Mouse (Mus musculus) midbrain, postnatal 0 days (tissue): ENCODE results near the gene Ddx46. TPM values are rescaled to one million over a fixed set of nuclear protein-coding genes. Genes with fewer than 3 reads are reported as not detected.
A peak's percentile ranks its signal among the peaks of the same experiment; 100 is the strongest.

Experiments
- ATAC-seq: fragments of 200-750 bp; cut with Nextera tagmentation; 2 replicates; pipeline ENCODE4 v1.8.0; 2017; ENCODE audit warnings: moderate number of reproducible peaks, mild to moderate bottlenecking, moderate TSS enrichment, moderate library complexity; ENCODE audit not compliant: low FRiP score
- DNase-seq: peaks from one replicate; pipeline ENCODE4 v3.0.0-alpha.2; 2015; ENCODE audit warnings: low spot score
- H3K27ac ChIP-seq: fragments of 300-500 bp; sonication (generic); 2 replicates; pipeline ENCODE4 v1.5.1; 2014; ENCODE audit warnings: low read depth, mild to moderate bottlenecking, low read length, mixed read lengths
- H3K27me3 ChIP-seq: fragments of 300-500 bp; sonication (generic); 2 replicates; pipeline ENCODE4 v1.6.1; 2014; ENCODE audit warnings: low read length, control low read depth, mixed read lengths; ENCODE audit not compliant: insufficient read depth
- H3K36me3 ChIP-seq: fragments of 300-500 bp; sonication (generic); 2 replicates; pipeline ENCODE4 v1.6.1; 2014; ENCODE audit warnings: low read length, control low read depth, mixed read lengths; ENCODE audit not compliant: insufficient read depth
- H3K4me1 ChIP-seq: fragments of 300-500 bp; sonication (generic); 2 replicates; pipeline ENCODE4 v1.6.1; 2014; ENCODE audit warnings: mild to moderate bottlenecking, control low read depth, antibody characterized with exemption, low read length, mixed read lengths; ENCODE audit not compliant: insufficient read depth
- H3K4me2 ChIP-seq: fragments of 300-500 bp; sonication (generic); 2 replicates; pipeline ENCODE4 v1.6.1; 2014; ENCODE audit warnings: low read depth, mild to moderate bottlenecking, low read length, mixed read lengths; ENCODE audit not compliant: poor library complexity, severe bottlenecking
- H3K4me3 ChIP-seq: fragments of 300-500 bp; sonication (generic); 2 replicates; pipeline ENCODE4 v1.5.1; 2014; ENCODE audit warnings: low read depth, mild to moderate bottlenecking, low read length, moderate library complexity
- H3K9ac ChIP-seq: fragments of 300-500 bp; sonication (generic); replicated peaks from 2 replicates; pipeline ENCODE4 v1.6.1; 2014; ENCODE audit warnings: mild to moderate bottlenecking, low read length, moderate library complexity, mixed read lengths; ENCODE audit not compliant: poor library complexity, severe bottlenecking
- H3K9me3 ChIP-seq: fragments of 300-500 bp; sonication (generic); 2 replicates; pipeline ENCODE4 v1.6.1; 2016; ENCODE audit warnings: low read length, control low read depth
- CTCF ChIP-seq: IDR thresholded peaks from 2 replicates; pipeline ENCODE4 v1.5.1; 2016; ENCODE audit warnings: antibody characterized with exemption, mild to moderate bottlenecking
- WGBS: fragments of 180-500 bp; shearing (Covaris S2); extraction: QIAGEN DNeasy Blood & Tissue Kit; methylation state at CpG from one replicate; pipeline ENCODE4 v1.1.7; 2014; 5-methylcytosine and 5-hydroxymethylcytosine counted together
- polyA plus RNA-seq: library from polyadenylated mRNA; unstranded; fragments of >200 nt; fragmentation: Nextera tagmentation; extraction: Ambion mirVana; gene quantifications from 2 replicates; pipeline ENCODE4 v1.2.1, GENCODE M21; 2015
- total RNA-seq: library from RNA; depleted of rRNA; stranded (reverse); fragments of >200 nt; gene quantifications from 2 replicates; pipeline ENCODE4 v1.2.3, GENCODE M21; 2014; rRNA removed

The Ddx46 gene
- total RNA-seq = 22.3 and 29.8 TPM in 2 replicates
- polyA plus RNA-seq = 20.4 and 21.9 TPM in 2 replicates

GRCm38 (mm10) chr13:55634639-55635127, at the start of gene Ddx46:
TSS of gene Ddx46 (plus strand) at chr13:55635027.
- no peaks in the 10 kb centered on the region for H3K9me3 ChIP-seq
- peak within 1 kb of the TSS; percentile 93 for H3K9ac ChIP-seq
- peaks cover 21% of the 10 kb centered on the region for H3K36me3 ChIP-seq
- peak; percentile 89 for TF ChIP-seq CTCF
- H3K4me2 ChIP-seq = peak within 1 kb of the TSS; percentile 74
- H3K4me3 ChIP-seq = peak within 1 kb of the TSS; percentile 98
- H3K27me3 ChIP-seq = no peaks in the 10 kb centered on the region
- 5% methylated on average over 30 of the region's 30 CpGs for WGBS
- ATAC-seq = peak; percentile 90
- H3K4me1 ChIP-seq = peaks cover 6% of the 10 kb centered on the region; the same call in 1 of the 2 replicates
- peak within 1 kb of the TSS; percentile 78 for H3K27ac ChIP-seq
- DNase-seq = peak; percentile 93

- Histone ChIP-seq H3K27me3 (no peaks in the 10 kb centered on the region), H3K9me3 (no peaks in the 10 kb centered on the region), H3K27ac (peak overlapping the region; percentile 82), H3K9ac (no peak overlapping the region), H3K4me1 (no peaks in the 10 kb centered on the region; the same call in 1 of the 2 replicates), H3K4me2 (no peak overlapping the region), H3K36me3 (peaks cover 21% of the 10 kb centered on the region), H3K4me3 (no peak overlapping the region)
- WGBS = 65% methylated on average over 4 of the region's 4 CpGs
- DNase-seq = no peak
- ATAC-seq = 0 out of 2 replicates have a peak, but pooled peaks have one; percentile 32
- TF ChIP-seq CTCF = no peak
Observed at GRCm38 (mm10) chr13:55591961-55592490, 42.8 kb upstream of the Ddx46 start.

GRCm38 (mm10) chr13:55592512-55593253, 42.1 kb upstream of the Ddx46 start:
- Histone ChIP-seq H3K27ac (peak overlapping the region; percentile 82), H3K9me3 (no peaks in the 10 kb centered on the region), H3K4me3 (peak overlapping the region; percentile 79), H3K36me3 (peaks cover 25% of the 10 kb centered on the region), H3K4me2 (peak overlapping the region; percentile 68), H3K9ac (peak overlapping the region; percentile 81), H3K4me1 (no peaks in the 10 kb centered on the region; the same call in 1 of the 2 replicates), H3K27me3 (no peaks in the 10 kb centered on the region)
- peak; percentile 57 for TF ChIP-seq CTCF
- WGBS = 4% methylated on average over 29 of the region's 29 CpGs
- ATAC-seq (peak; percentile 97), DNase-seq (peak; percentile 98)

GRCm38 (mm10) chr13:55593254-55593747, 41.5 kb upstream of the Ddx46 start:
- peak overlapping the region; percentile 81 for H3K9ac ChIP-seq
- DNase-seq (no peak), ATAC-seq (peak; percentile 28; the same call in 1 of the 2 replicates)
- no peaks in the 10 kb centered on the region; the same call in 1 of the 2 replicates for H3K4me1 ChIP-seq
- peaks cover 25% of the 10 kb centered on the region for H3K36me3 ChIP-seq
- peak overlapping the region; percentile 82 for H3K27ac ChIP-seq
- no peaks in the 10 kb centered on the region for H3K9me3 ChIP-seq
- no peak for TF ChIP-seq CTCF
- WGBS = under 1% methylated on average over 31 of the region's 31 CpGs
- peak overlapping the region; percentile 79 for H3K4me3 ChIP-seq
- H3K4me2 ChIP-seq = peak overlapping the region; percentile 68
- H3K27me3 ChIP-seq = no peaks in the 10 kb centered on the region

GRCm38 (mm10) chr13:55595375-55595774, 39.5 kb upstream of the Ddx46 start:
- Histone ChIP-seq H3K4me3 (no peak overlapping the region), H3K4me2 (no peak overlapping the region), H3K27me3 (no peaks in the 10 kb centered on the region), H3K9me3 (no peaks in the 10 kb centered on the region), H3K4me1 (peaks cover 3% of the 10 kb centered on the region; the same call in 1 of the 2 replicates), H3K27ac (no peak overlapping the region), H3K9ac (no peak overlapping the region), H3K36me3 (peaks cover 25% of the 10 kb centered on the region)
- ATAC-seq = no peak
- no peak for TF ChIP-seq CTCF
- 90% methylated on average over 12 of the region's 12 CpGs for WGBS
- peak; percentile 40 for DNase-seq
